Mouse (Mus musculus) c-Kit-positive CD71-positive TER-119-positive erythroid progenitor cells, embryonic 14.5 days (primary cell): Measurements from ENCODE around the gene Myo1e.

Experiments
- DNase-seq: peaks from one replicate; pipeline ENCODE4 v3.0.0-alpha.2; 2013; ENCODE audit warnings: low spot score

Myo1e gene

DNA sequence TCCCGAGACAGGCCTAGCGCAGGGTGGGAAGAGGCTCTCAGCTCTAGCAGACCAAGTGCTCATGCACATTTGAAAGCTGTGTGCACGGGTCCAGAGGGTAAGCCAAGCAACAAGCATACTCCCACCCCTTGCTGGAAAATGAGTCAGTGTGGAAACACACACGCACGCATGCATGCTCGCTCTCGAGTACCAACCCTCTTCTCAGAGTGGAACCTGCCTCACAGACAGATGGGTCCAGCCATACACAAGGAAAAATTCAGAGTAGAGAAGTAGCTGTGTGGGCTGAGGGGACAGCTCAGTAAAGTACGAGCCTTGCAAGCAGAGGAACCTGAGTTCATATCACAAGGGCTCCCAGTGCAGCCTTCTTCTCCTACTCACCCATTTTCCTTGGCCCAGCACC, 202.6 kb downstream of the Myo1e start:
- DNase-seq: no peak

DNA sequence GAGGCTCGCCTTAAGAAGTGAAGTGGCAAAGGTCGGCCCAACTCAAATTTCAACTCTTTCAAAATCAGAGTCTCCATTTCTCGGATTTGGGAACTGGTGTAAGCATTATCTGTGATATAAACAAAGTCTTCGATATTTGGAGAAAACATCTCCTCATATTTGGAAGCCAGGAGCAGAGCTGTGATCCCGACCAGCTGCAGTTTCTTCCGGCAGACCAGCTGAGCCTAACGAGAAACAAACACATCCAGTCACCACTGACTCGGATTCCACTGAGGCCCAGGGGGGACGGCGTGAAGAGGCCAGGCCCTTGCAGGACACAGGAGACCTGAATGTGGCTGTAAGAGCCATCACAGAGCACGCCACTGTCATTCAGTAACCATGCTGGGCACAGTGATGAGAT, 203.5 kb downstream of the Myo1e start:
- no peak for DNase-seq

DNA sequence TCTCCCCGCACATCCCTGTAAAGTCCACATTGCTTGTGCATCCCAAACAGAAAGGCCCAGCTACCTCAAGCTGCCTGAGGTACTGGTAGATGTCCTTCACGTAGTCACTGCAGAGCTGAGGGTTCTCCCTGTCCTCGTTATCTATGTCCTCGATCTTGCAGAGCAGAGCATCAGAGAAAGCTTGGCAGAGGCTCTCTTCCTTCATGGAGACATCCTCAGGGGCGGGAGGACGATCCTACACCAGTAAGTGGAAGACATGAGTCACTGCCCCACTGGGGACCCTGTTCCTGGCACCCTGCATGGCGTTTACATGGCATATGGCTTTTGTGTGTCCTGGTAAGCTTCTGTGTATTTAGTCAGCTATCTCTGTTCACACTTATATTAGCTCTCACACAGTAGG, 205.9 kb downstream of the Myo1e start:
- no peak for DNase-seq

GRCm38 (mm10) chr9:70416412-70416811, 209.3 kb downstream of the Myo1e start:
- DNase-seq: peak; percentile 44

DNA sequence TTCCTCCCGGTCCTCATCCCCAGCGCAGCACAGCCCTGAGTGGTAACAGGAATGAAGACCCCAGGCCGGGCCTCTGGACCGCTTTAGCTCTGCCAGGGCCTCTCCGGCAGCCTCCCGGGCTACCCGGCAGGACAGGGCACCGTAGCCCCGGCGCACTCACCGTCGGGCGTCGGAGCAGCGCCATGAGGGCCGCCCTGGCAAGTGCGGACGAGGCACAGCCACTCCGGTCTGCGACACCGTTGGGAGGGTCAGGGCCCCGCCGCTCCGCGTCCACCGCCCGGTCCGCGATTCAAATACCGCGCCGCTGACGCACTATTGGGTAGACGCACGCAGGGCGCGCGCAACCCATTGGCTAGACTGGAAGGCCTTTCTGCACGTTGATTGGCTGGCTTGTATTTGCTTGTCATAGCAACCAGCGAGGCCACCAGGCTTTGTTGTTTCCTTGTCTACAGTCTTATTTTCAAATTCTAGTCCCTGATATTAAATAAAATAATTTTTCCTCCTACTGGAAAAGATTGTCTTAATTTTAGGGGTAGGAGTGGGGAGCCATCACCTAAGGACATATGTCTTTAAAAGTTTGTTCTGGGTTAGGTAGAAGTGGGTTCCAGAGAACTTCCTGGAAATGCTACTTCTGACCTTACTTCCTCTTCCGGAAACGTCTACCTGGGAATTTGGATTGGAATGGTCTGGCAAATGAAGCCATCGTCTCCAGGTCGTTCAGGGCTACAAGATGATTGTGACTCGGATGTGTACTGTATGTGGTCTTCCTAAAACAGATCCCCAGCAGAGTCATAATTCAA, 214.3 kb downstream of the Myo1e start, which contains the start of gene Ccnb2:
Ccnb2 (minus strand) TSS at position 291 of the 800 bp plus-strand sequence.
- peak; percentile 95 for DNase-seq

- DNase-seq: no peak
Observed at GRCm38 (mm10) chr9:70422661-70423060, 215.5 kb downstream of the Myo1e start.

- no peak for DNase-seq
Observed at GRCm38 (mm10) chr9:70439959-70440358, 232.8 kb downstream of the Myo1e start.

GRCm38 (mm10) chr9:70449072-70449471, 241.9 kb downstream of the Myo1e start:
- no peak for DNase-seq
